Mouse (Mus musculus) urinary bladder, postnatal 14 days (tissue): Measurements from ENCODE around the gene Cmip.
"Not testable (repeated sequence)": the region's sequence is repeated elsewhere in the genome, so short reads cannot be mapped to it uniquely, and the experiment has no call there.

Source experiments
- DNase-seq: peaks from one replicate; pipeline ENCODE4 v3.0.0; 2021; ENCODE audit warnings: low spot score

The Cmip gene

GRCm38 (mm10) chr8:117421838-117422237, 165.0 kb downstream of the Cmip start:
- DNase-seq: no peak

GRCm38 (mm10) chr8:117422343-117422742, 165.5 kb downstream of the Cmip start:
- no peak for DNase-seq

- DNase-seq: peak; percentile 48
These were observed 166.2 kb downstream of the Cmip start for GRCm38 (mm10) chr8:117423029-117423428.

GRCm38 (mm10) chr8:117427816-117428215, 171.0 kb downstream of the Cmip start:
- not testable (repeated sequence) for DNase-seq

- DNase-seq: no peak
These were observed 171.8 kb downstream of the Cmip start for GRCm38 (mm10) chr8:117428524-117429162.

GRCm38 (mm10) chr8:117430624-117431023, 173.8 kb downstream of the Cmip start:
- DNase-seq: no peak

- DNase-seq: no peak
These were observed 174.7 kb downstream of the Cmip start for GRCm38 (mm10) chr8:117431554-117431953.

- DNase-seq: no peak
These were observed 175.2 kb downstream of the Cmip start for GRCm38 (mm10) chr8:117432111-117432510.

- DNase-seq: no peak
These were observed 177.1 kb downstream of the Cmip start for GRCm38 (mm10) chr8:117433968-117434367.

GRCm38 (mm10) chr8:117436786-117437185, 179.9 kb downstream of the Cmip start:
- DNase-seq: no peak

GRCm38 (mm10) chr8:117437616-117438015, 180.8 kb downstream of the Cmip start:
- peak; percentile 21 for DNase-seq

- no peak for DNase-seq
These were observed 183.5 kb downstream of the Cmip start for GRCm38 (mm10) chr8:117440317-117440716.

- no peak for DNase-seq
These were observed 183.9 kb downstream of the Cmip start for GRCm38 (mm10) chr8:117440759-117441158.

- DNase-seq: no peak
These were observed 188.6 kb downstream of the Cmip start for GRCm38 (mm10) chr8:117445507-117445906.

- no peak for DNase-seq
These were observed 189.6 kb downstream of the Cmip start for GRCm38 (mm10) chr8:117446344-117446997.

- DNase-seq: no peak
These were observed 194.2 kb downstream of the Cmip start for GRCm38 (mm10) chr8:117451072-117451471.

GRCm38 (mm10) chr8:117453974-117454373, 197.1 kb downstream of the Cmip start:
- no peak for DNase-seq

- peak; percentile 58 for DNase-seq
These were observed 197.8 kb downstream of the Cmip start for GRCm38 (mm10) chr8:117454516-117455116.

- DNase-seq: peak; percentile 18
These were observed 198.8 kb downstream of the Cmip start for GRCm38 (mm10) chr8:117455701-117456100.

GRCm38 (mm10) chr8:117458440-117458839, 201.6 kb downstream of the Cmip start:
- DNase-seq: no peak

GRCm38 (mm10) chr8:117462701-117463284, 205.9 kb downstream of the Cmip start:
- DNase-seq: peak; percentile 34

GRCm38 (mm10) chr8:117464525-117464924, 207.7 kb downstream of the Cmip start:
- no peak for DNase-seq

- DNase-seq: peak; percentile 70
These were observed 208.4 kb downstream of the Cmip start for GRCm38 (mm10) chr8:117465250-117465649.
